Mouse (Mus musculus): ENCODE measurements around the gene Thnsl1. TPM values are rescaled to one million over a fixed set of nuclear protein-coding genes. Genes with fewer than 3 reads are reported as not detected.

The Thnsl1 gene
- polyA plus RNA-seq (2014; fragmentation: Illumina TruSeq; extraction: RNeasy Lipid Tissue Mini Kit (QIAGEN cat#74804); ENCODE audit: low read depth, low replicate concordance) = 67.8 TPM

GRCm38 (mm10) chr2:21204912-21205830 is at the start of gene Thnsl1, which contains the start of gene Enkur:
Gene Thnsl1 (plus strand): TSS chr2:21205724.
Gene Enkur (minus strand): TSS chr2:21205365.

Other genes with a start within 250 kb of the Thnsl1 start
- gene Arhgap21, start 236.8 kb upstream of the Thnsl1 start, polyA plus RNA-seq (2014; fragmentation: Illumina TruSeq; extraction: RNeasy Lipid Tissue Mini Kit (QIAGEN cat#74804); ENCODE audit: low read depth, low replicate concordance) = 8.1 TPM
- gene Enkur, start 359 bp upstream of the Thnsl1 start, polyA plus RNA-seq (2014; fragmentation: Illumina TruSeq; extraction: RNeasy Lipid Tissue Mini Kit (QIAGEN cat#74804); ENCODE audit: low read depth, low replicate concordance) = 680 TPM
- gene Gpr158, start 161.8 kb downstream of the Thnsl1 start, polyA plus RNA-seq (2014; fragmentation: Illumina TruSeq; extraction: RNeasy Lipid Tissue Mini Kit (QIAGEN cat#74804); ENCODE audit: low read depth, low replicate concordance) = 1.2 TPM